Mouse (Mus musculus) MEL (cell line): Measurements from ENCODE around the gene Tmem176b. TPM values are rescaled to one million over a fixed set of nuclear protein-coding genes. Genes with fewer than 3 reads are reported as not detected.
A peak's percentile ranks its signal among the peaks of the same experiment; 100 is the strongest.
"Not testable (repeated sequence)": the region's sequence is repeated elsewhere in the genome, so short reads cannot be mapped to it uniquely, and the experiment has no call there.

ENCODE experiments used
- DNase-seq: peaks from one replicate; pipeline ENCODE4 v3.0.0; 2011; ENCODE audit warnings: low read depth, low spot score
- H3K27ac ChIP-seq: 2 replicates; pipeline ENCODE4 v1.5.1; 2012; ENCODE audit warnings: low read depth, mild to moderate bottlenecking, control low read depth, low read length, moderate library complexity; ENCODE audit not compliant: control insufficient read depth
- H3K27me3 ChIP-seq, 2 experiments: fragments of 150-350 bp in 1 of 2; sonication (generic) in 1 of 2; 2 replicates each; pipeline ENCODE4 v1.6.1; 2012; ENCODE audit warnings: low read length in 2 of 2, mild to moderate bottlenecking in 2 of 2, improper control_type of control experiment in 1 of 2, moderate library complexity in 1 of 2; ENCODE audit not compliant: insufficient read depth in 2 of 2, control insufficient read depth in 1 of 2
- H3K36me3 ChIP-seq, 2 experiments: 2 replicates each; pipeline ENCODE4 v1.6.1; 2012 to 2014; ENCODE audit warnings: low read length in 2 of 2, improper control_type of control experiment in 1 of 2, inconsistent platforms in 1 of 2, mild to moderate bottlenecking in 1 of 2; ENCODE audit not compliant: insufficient read depth in 2 of 2, control insufficient read depth in 1 of 2
- H3K4me1 ChIP-seq, 2 experiments: fragments of 150-350 bp in 1 of 2; sonication (generic) in 1 of 2; 2 replicates each; pipeline ENCODE4 v1.6.1; 2012; ENCODE audit warnings: low read length in 2 of 2, improper control_type of control experiment in 1 of 2, mild to moderate bottlenecking in 1 of 2; ENCODE audit not compliant: insufficient read depth in 2 of 2, control insufficient read depth in 1 of 2
- H3K4me3 ChIP-seq, 2 experiments: fragments of 150-350 bp in 1 of 2; sonication (generic) in 1 of 2; 2 replicates each; pipeline ENCODE4 v1.5.1; 2012; ENCODE audit warnings: low read depth in 2 of 2, low read length in 2 of 2, mild to moderate bottlenecking in 2 of 2, moderate library complexity in 2 of 2, control low read depth in 1 of 2, improper control_type of control experiment in 1 of 2; ENCODE audit not compliant: control insufficient read depth in 1 of 2, insufficient read depth in 1 of 2
- H3K79me2 ChIP-seq: 2 replicates; pipeline ENCODE4 v1.6.1; 2012; ENCODE audit warnings: mild to moderate bottlenecking, low read length, moderate library complexity; ENCODE audit not compliant: control insufficient read depth, poor library complexity, insufficient read depth
- H3K9ac ChIP-seq: 2 replicates; pipeline ENCODE4 v1.6.1; 2012; ENCODE audit warnings: low read depth, mild to moderate bottlenecking, control low read depth, low read length, moderate library complexity; ENCODE audit not compliant: control insufficient read depth, poor library complexity, severe bottlenecking
- H3K9me3 ChIP-seq: fragments of 150-350 bp; sonication (generic); replicated peaks from 2 replicates; pipeline ENCODE4 v1.6.1; 2012; ENCODE audit warnings: mild to moderate bottlenecking, low read length, improper control_type of control experiment, moderate library complexity; ENCODE audit not compliant: insufficient read depth
- CTCF ChIP-seq, 3 experiments: IDR thresholded peaks in 2 of 3; conservative IDR thresholded peaks in 1 of 3; 2 replicates each; pipeline ENCODE4 v1.5.1; 2011 to 2012; ENCODE audit warnings: low read length in 3 of 3, low read depth in 2 of 3, mild to moderate bottlenecking in 2 of 3, improper control_type of control experiment in 1 of 3, inconsistent platforms in 1 of 3, mixed read lengths in 1 of 3, moderate library complexity in 1 of 3; ENCODE audit not compliant: control insufficient read depth in 1 of 3, insufficient read depth in 1 of 3, poor library complexity in 1 of 3, severe bottlenecking in 1 of 3
- E2F4 ChIP-seq: IDR thresholded peaks from 2 replicates; pipeline ENCODE4 v1.6.1; 2011; ENCODE audit warnings: low read depth, low read length, improper control_type of control experiment, borderline replicate concordance
- ELF1 ChIP-seq: IDR thresholded peaks from 2 replicates; pipeline ENCODE4 v1.6.1; 2014; ENCODE audit warnings: low read depth, mild to moderate bottlenecking, inconsistent platforms, low read length, improper control_type of control experiment, moderate library complexity
- EP300 ChIP-seq, 2 experiments: IDR thresholded peaks; 2 replicates each; pipeline ENCODE4 v1.6.1; 2011; ENCODE audit warnings: improper control_type of control experiment in 2 of 2, low read length in 2 of 2, low read depth in 1 of 2, mild to moderate bottlenecking in 1 of 2
- ETS1 ChIP-seq: IDR thresholded peaks from 2 replicates; pipeline ENCODE4 v1.6.1; 2012; ENCODE audit warnings: low read depth, mild to moderate bottlenecking, inconsistent platforms, low read length, improper control_type of control experiment, moderate library complexity
- GABPA ChIP-seq: IDR thresholded peaks from 2 replicates; pipeline ENCODE4 v1.6.1; 2012; ENCODE audit warnings: low read depth, mild to moderate bottlenecking, inconsistent platforms, low read length, improper control_type of control experiment, moderate library complexity
- JUND ChIP-seq: IDR thresholded peaks from 2 replicates; pipeline ENCODE4 v1.6.1; 2011; ENCODE audit warnings: low read depth, mild to moderate bottlenecking, improper control_type of control experiment, low read length
- MAFK ChIP-seq: IDR thresholded peaks from 2 replicates; pipeline ENCODE4 v1.6.1; 2011; ENCODE audit warnings: low read depth, mild to moderate bottlenecking, low read length, improper control_type of control experiment, borderline replicate concordance
- MAZ ChIP-seq: IDR thresholded peaks from 2 replicates; pipeline ENCODE4 v1.6.1; 2012; ENCODE audit warnings: low read depth, mild to moderate bottlenecking, inconsistent platforms, low read length, improper control_type of control experiment
- MXI1 ChIP-seq: IDR thresholded peaks from 2 replicates; pipeline ENCODE4 v1.6.1; 2011; ENCODE audit warnings: mild to moderate bottlenecking, low read depth, low read length, improper control_type of control experiment
- MYB ChIP-seq: IDR thresholded peaks from 2 replicates; pipeline ENCODE4 v1.6.1; 2011; ENCODE audit warnings: mild to moderate bottlenecking, low read depth, low read length, improper control_type of control experiment
- MYC ChIP-seq: IDR thresholded peaks from 2 replicates; pipeline ENCODE4 v1.6.1; 2011; ENCODE audit warnings: low read depth, mild to moderate bottlenecking, low read length, improper control_type of control experiment, moderate library complexity
- NELFE ChIP-seq: IDR thresholded peaks from 2 replicates; pipeline ENCODE4 v1.6.1; 2011; ENCODE audit warnings: low read depth, low read length, improper control_type of control experiment
- NRF1 ChIP-seq: IDR thresholded peaks from 2 replicates; pipeline ENCODE4 v1.6.1; 2014; ENCODE audit warnings: low read depth, mild to moderate bottlenecking, inconsistent platforms, low read length, improper control_type of control experiment, moderate library complexity; ENCODE audit not compliant: poor library complexity, insufficient read depth, severe bottlenecking
- POLR2A ChIP-seq, 2 experiments: IDR thresholded peaks; 2 replicates each; pipeline ENCODE4 v1.6.1; 2011 to 2012; ENCODE audit warnings: low read length in 2 of 2, mild to moderate bottlenecking in 2 of 2, control low read depth in 1 of 2, improper control_type of control experiment in 1 of 2, low read depth in 1 of 2, moderate library complexity in 1 of 2; ENCODE audit not compliant: control insufficient read depth in 1 of 2, insufficient read depth in 1 of 2, poor library complexity in 1 of 2
- POLR2AphosphoS2 ChIP-seq: IDR thresholded peaks from 2 replicates; pipeline ENCODE4 v1.6.1; 2011; ENCODE audit warnings: low read length, improper control_type of control experiment
- POLR2AphosphoS5 ChIP-seq: IDR thresholded peaks from 2 replicates; pipeline ENCODE4 v1.6.1; 2012; ENCODE audit warnings: low read depth, borderline replicate concordance, mild to moderate bottlenecking, inconsistent platforms, low read length, moderate library complexity, mixed read lengths
- RAD21 ChIP-seq: IDR thresholded peaks from 2 replicates; pipeline ENCODE4 v1.6.1; 2011; ENCODE audit warnings: mild to moderate bottlenecking, low read depth, low read length, improper control_type of control experiment
- RCOR1 ChIP-seq: IDR thresholded peaks from 2 replicates; pipeline ENCODE4 v1.6.1; 2012; ENCODE audit warnings: low read depth, mild to moderate bottlenecking, inconsistent platforms, low read length, improper control_type of control experiment
- SIN3A ChIP-seq: IDR thresholded peaks from 2 replicates; pipeline ENCODE4 v1.6.1; 2012; ENCODE audit warnings: low read length, improper control_type of control experiment, inconsistent platforms
- SMC3 ChIP-seq: IDR thresholded peaks from 2 replicates; pipeline ENCODE4 v1.6.1; 2011; ENCODE audit warnings: low read depth, low read length, improper control_type of control experiment
- TAL1 ChIP-seq: IDR thresholded peaks from 2 replicates; pipeline ENCODE4 v1.6.1; 2012; ENCODE audit warnings: mild to moderate bottlenecking, inconsistent platforms, low read length, moderate library complexity, mixed read lengths
- USF1 ChIP-seq: IDR thresholded peaks from 2 replicates; pipeline ENCODE4 v1.6.1; 2014; ENCODE audit warnings: low read depth, mild to moderate bottlenecking, inconsistent platforms, low read length, improper control_type of control experiment, moderate library complexity
- ZC3H11A ChIP-seq: IDR thresholded peaks from 2 replicates; pipeline ENCODE4 v1.6.1; 2012; ENCODE audit warnings: low read depth, mild to moderate bottlenecking, inconsistent platforms, low read length, improper control_type of control experiment
- ZKSCAN1 ChIP-seq: IDR thresholded peaks from 2 replicates; pipeline ENCODE4 v1.6.1; 2012; ENCODE audit warnings: low read depth, mild to moderate bottlenecking, inconsistent platforms, low read length, improper control_type of control experiment, moderate library complexity
- ZNF384 ChIP-seq: IDR thresholded peaks from 2 replicates; pipeline ENCODE4 v1.6.1; 2012; ENCODE audit warnings: low read depth, mild to moderate bottlenecking, inconsistent platforms, low read length, improper control_type of control experiment
- polyA plus RNA-seq, 2 experiments: library from polyadenylated mRNA; stranded (reverse) in 1 of 2; unstranded in 1 of 2; fragments of >175 nt in 1 of 2; fragments of >200 nt in 1 of 2; gene quantifications; 2 replicates each; pipeline versions ENCODE4 v1.2.1 to v1.2.4; 2012; ENCODE audit warnings: low replicate concordance in 2 of 2, low read depth in 1 of 2; ENCODE audit not compliant: insufficient read length in 2 of 2, insufficient read depth in 1 of 2, missing spikeins in 1 of 2
- total RNA-seq: library from RNA; depleted of rRNA; stranded (reverse); fragments of 300-350 nt; gene quantifications from 2 replicates; pipeline ENCODE4 v1.2.3, GENCODE M21; 2012

The Tmem176b gene
- total and polyA plus RNA-seq, 3 experiments: 23.0 to 77.0 TPM; not detected in 1

GRCm38 (mm10) chr6:48821991-48822785, 19.1 kb downstream of the Tmem176b start:
- H3K27ac ChIP-seq, DNase-seq, H3K4me1 ChIP-seq, H3K9me3 ChIP-seq, H3K4me3 ChIP-seq, H3K9ac ChIP-seq, H3K27me3 ChIP-seq, H3K79me2 ChIP-seq, H3K36me3 ChIP-seq: not testable (repeated sequence)

GRCm38 (mm10) chr6:48817815-48818214, 23.5 kb downstream of the Tmem176b start:
- Histone ChIP-seq H3K27ac (no peak overlapping the region), H3K9ac (no peak overlapping the region), H3K4me3 (no peak overlapping the region), H3K36me3 (no peaks in the 10 kb centered on the region), H3K27me3 (no peaks in the 10 kb centered on the region; a peak in 1 of 4 replicates), H3K79me2 (no peaks in the 10 kb centered on the region), H3K9me3 (no peaks in the 10 kb centered on the region), H3K4me1 (no peaks in the 10 kb centered on the region)
- peak; percentile 87 for DNase-seq
- TF ChIP-seq POLR2AphosphoS2 (no peak), MAFK (no peak), POLR2A (IDR thresholded peaks at IDR 0.05; ENCODE audit: control insufficient read depth in 1 of 2, insufficient read depth in 1 of 2, low read depth in 1 of 2, low read length in 2 of 2, poor library complexity in 1 of 2) (no peak), NRF1 (no peak), POLR2AphosphoS5 (no peak), GABPA (no peak), SMC3 (peak; percentile 94), E2F4 (no peak), MXI1 (no peak), MYB (no peak), TAL1 (no peak), ZKSCAN1 (no peak), RCOR1 (no peak), SIN3A (no peak), ZNF384 (no peak), CTCF (IDR thresholded peaks at IDR 0.05 in 2 of 3, conservative IDR thresholded peaks at IDR 0.05 in 1 of 3; ENCODE audit: control insufficient read depth in 1 of 3, insufficient read depth in 1 of 3, low read depth in 2 of 3, low read length in 3 of 3, poor library complexity in 1 of 3, severe bottlenecking in 1 of 3) (peak; percentile 74 to 95 (median 88)), NELFE (no peak), MAZ (no peak), EP300 (IDR thresholded peaks at IDR 0.05; ENCODE audit: low read depth in 1 of 2, low read length in 2 of 2) (no peak), ETS1 (no peak), MYC (peak; percentile 54; the same call in 1 of the 2 replicates), ZC3H11A (peak; percentile 91), USF1 (no peak), JUND (no peak), RAD21 (peak; percentile 93), ELF1 (no peak)
